Mouse (Mus musculus) cerebellum, postnatal 25 days (tissue): Measurements from ENCODE around the gene Btbd17.
A peak's percentile ranks its signal among the peaks of the same experiment; 100 is the strongest.

Experiments used
- DNase-seq, 2 experiments: peaks; one replicate each; pipeline ENCODE4 v3.0.0; 2021; ENCODE audit warnings: mixed read lengths in 2 of 2

Gene Btbd17

DNA sequence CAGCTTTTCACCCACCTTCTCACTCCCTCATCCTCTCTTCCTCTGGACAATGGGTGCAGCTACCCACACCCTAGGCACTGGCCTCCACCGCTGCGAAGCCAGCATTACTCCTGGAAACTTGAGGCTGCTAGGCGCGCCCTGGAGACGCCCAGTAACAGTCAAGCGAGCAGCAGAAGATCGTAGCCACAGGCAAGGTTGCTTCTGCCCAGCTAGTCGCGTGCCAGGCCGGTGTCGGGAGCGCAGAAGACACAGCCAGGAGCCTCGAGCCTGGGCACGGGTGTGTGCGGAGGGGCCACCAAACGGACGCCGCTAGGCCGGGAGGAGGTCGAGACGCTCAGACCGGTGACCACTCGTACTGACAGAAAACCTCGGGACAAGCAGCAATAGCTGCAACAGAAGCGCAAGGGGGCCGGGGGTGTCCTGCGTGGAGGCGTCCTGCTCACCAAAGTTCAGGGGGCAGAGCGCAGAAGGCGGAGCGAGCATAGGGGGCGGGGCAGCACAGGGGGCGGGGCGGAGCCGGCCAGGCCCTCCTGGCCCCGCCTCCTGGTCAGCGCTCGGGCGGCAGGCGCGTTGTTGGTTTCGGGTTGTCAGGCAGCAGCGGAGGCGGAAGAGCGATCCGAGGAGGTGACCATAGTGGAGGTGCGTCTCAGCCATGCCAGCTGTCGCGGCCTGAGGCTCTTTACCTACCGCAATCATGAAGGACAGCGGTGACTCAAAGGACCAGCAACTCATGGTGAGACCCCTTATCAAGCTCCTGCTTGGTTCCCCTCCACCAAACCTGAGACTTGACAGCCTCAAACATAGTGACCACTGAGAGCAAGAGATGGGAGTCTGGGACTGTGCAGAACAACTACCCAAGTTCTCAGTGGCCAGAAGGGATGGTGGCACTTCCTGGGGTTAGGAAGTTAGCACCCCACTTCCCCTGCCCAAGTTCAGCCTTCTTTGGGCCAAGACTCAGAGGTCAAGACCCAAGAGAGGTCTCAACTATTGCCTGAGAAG is 30.6 kb downstream of the Btbd17 start, which contains the start of gene Kif19a:
Gene Kif19a, plus strand, starts transcription at position 569 of the 999 bp plus-strand sequence.
- peak; percentile 57 to 75 for DNase-seq

- DNase-seq: no peak
Measured at GRCm38 (mm10) chr11:114747564-114748138, 48.1 kb downstream of the Btbd17 start.

GRCm38 (mm10) chr11:114745134-114745533 is 50.6 kb downstream of the Btbd17 start:
- DNase-seq: peak; percentile 98

DNA sequence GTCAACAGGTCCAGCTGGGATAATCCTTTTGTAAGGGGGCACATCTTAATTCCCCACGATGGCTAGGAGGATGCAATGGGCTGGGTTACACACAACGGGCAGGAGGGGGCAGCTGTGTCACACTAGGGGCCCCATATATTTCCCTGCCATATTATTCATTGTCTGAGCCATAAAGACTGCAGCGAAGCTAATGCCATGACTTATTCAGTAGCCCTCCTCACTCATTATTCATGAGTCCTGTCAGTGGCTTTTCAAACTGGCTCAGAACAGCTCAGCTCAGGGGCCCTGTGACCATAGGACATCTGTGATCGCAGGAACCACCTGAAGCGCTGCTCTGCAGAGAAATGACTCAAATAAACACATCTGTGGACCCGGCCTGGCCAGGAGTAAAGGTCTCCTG is 54.3 kb downstream of the Btbd17 start:
- DNase-seq: no peak
